Mouse (Mus musculus) CH12F3 (cell line): ENCODE data around the gene Zfp536.

ENCODE experiments used
- in situ Hi-C: fragments of 300-500 bp; cut with MboI; formaldehyde crosslinking; loops from 2 replicates; pipeline ENCODE4 v1.14.3; 2020; ENCODE audit warnings: low sequenced_read_pairs

The Zfp536 gene

DNA sequence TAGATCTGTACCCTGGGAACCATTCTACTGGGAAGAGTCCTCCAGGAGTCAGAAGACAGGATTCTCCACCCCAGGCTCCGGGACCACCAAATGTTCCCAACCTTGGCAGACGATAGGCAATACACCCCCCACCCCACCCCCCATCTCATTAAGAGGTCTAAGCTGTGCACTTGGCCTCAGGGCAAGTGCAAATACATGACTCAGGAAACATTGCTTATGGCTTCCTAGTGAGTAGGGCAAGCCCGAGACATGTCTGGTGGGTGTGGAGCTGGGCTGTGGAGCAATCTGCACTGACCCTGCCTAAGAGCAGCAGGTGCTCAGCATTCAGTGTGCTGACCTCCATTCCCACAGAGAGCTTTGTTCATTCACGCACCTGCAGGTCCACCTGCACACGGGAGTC lies 78.4 kb downstream of the Zfp536 start:
- in situ Hi-C loops = no loop called here

DNA sequence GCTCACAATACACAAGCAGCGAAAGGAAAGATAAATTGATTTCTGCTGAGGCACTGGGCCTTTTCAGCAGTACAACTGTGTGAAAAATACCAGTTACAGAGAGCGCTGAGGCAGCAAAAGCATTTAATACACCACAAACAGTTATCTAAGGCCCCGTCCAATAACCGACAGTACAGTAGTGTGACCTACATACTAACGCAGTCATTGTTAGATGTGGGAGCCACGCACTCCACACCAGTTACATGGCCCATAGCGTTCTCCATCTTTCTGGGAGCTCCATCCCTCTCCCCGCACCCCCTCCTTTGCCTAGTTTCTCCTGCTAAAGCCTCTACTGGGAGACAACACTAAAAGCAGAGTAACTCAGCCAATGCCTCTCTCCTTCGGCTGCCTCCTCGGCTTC lies 82.8 kb downstream of the Zfp536 start:
- in situ Hi-C loops = no loop called here

DNA sequence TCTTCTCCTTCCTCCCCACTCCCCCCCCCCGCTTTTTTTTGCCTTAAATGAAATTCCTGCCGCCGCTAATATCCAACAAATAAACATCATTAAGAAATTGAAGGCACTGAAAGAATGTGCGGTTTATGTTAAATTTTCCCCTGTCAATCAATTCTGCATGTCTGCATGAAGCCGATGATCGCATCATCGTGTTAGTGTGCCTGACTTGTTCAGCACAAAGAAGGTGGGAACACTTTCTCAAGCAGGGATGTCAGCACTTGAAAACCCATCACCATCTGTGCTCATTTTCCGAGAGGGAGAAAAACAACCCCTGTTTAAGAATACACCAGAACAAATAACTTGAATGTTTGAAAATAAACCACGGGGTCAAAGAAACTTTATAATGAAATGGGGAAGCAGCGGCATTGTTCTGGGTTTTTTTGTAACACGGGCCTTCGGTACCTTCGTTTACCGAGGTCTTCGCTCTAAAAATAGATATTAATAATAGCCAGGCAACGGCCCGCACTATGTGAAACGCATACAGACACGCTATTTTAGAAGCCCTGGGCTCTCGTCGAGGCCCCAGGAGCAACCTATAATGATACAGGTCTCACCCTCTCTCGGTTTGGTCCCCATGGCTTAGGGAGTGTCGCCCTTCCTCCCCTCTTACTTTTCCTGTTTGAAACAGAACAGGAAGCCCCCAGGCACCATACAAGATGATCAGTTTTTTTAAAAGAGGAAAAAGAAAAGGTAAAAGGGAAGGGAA lies 83.7 kb downstream of the Zfp536 start:
- in situ Hi-C loops = no loop called here

DNA sequence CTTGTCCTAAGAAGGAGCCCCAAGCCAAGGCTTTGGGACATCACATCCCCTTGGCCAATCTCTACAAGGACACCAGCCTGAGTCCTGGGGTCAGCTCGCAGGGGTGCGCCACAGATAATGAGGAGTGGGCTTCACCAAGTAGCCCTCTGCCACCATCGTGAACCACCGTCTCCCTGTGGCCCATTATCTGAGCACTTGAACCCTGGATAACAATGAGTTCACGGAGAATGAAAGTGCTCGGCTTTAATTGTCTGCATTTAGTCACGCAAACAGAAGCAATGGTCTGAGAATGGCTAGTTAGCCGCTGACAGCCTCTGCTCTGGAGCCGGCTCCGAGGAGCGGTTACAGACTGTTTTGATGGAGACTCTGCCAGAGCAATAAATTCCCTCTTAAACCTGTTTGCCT lies 84.3 kb downstream of the Zfp536 start:
- in situ Hi-C loops = no loop called here

DNA sequence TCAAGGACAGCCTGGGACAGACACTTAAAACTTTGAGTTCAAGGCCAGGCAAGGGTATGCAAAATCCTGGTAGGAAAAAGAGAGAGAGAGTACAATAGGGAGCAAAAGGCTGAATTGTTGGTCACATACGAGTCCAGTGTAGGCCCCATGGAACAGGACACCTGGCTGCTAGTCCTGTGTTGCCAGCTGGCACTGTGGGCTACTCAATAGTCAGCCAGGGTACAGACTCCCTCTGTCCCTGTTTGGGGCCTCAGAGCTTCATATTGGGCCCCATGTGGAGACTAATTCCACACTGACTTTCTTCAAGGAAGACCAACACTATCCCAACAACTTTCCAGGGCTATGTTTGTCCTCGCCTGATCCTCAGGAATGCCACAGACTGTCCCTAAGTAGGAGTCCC lies 87.1 kb downstream of the Zfp536 start:
- in situ Hi-C loops = no loop called here

DNA sequence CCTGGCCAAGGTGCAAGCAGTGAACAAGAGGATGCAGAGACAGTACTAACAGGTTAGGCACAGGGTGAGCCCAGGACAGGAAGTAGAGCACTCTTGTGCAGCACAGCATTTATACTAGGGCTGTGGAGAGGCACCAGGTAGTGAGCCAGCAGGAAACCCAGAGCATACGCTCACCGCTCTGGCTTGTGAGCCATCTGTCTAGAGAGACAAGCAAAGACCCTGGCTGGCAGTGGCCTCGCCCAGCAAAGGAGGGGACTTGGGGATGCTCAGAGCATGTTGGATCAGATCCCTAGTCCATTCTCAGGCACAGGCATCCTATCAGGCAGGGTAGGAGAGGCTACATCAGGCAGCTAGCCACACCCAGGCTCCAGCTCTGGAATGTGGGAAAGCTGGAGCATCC lies 88.2 kb downstream of the Zfp536 start:
- in situ Hi-C loops = no loop called here

DNA sequence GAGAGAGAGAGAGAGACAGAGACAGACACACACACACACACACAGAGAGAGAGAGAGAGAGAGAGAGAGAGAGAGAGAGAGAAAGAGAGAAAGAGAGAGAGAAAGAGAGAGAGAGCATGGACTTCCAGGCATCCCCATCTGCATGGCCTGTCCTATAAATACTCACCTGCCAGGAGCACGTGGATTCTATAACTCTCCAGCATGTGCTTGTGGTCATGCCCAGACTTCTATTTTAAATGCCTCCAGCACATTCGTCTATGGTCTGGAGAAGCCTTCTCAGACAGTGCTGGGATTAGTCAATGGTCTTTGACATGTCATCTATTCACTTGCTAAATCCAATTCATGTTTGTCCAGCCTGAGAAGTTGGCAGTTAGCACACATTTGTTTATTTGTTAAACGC lies 92.1 kb downstream of the Zfp536 start:
- in situ Hi-C loops = no loop called here

DNA sequence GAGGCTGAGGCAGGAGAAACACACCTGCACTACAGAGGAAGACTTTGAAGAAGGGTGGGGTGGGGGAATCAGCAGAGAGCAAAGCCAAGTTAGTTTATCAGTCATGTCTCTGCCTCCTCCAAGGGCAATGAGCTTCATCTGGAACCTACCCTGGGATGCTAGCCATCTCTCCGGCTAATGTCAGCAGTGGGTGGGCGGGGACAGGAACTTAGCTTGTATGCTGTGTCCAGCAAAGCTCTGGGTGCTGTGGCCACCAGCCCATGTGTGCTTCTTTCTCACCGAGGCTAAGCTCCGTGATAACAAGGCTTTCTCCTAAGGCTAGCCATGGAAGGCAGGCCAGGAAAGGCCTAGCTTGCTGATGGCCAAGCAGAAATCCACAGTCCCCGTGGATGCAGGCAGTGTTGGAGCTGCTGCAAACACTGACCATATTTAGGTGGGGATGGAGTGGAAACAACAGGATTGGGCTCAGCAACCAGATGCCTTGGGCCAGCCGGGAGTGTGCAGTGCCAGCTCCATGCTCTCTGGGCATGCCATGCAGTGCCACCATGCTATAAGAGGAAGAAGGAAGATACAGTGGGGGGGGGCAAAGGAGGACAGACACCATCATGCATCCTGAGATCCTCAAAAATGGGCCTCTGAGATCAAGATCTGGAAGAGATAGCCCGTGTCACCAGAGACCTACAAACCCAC lies 109.6 kb downstream of the Zfp536 start:
- in situ Hi-C loops = no loop called here

DNA sequence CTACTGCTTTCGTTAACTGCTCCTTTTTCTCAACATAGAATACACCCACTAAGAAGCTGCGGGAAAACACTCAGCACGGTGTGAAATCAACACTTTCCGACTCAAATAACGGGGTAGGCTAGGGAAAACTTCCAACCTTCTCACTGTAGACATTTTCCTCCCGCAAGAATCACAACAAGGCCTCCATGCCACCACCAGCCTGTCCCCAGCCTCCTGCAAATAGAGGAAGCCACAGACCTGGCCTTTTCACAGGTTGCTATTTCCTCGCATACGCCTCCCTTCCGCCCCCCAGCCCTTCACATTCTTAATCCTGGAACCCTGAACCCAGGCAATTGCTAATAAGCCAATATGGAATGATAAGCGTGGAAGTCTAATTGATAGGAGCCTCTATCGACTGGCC lies 124.8 kb downstream of the Zfp536 start:
- in situ Hi-C loops = no loop called here

DNA sequence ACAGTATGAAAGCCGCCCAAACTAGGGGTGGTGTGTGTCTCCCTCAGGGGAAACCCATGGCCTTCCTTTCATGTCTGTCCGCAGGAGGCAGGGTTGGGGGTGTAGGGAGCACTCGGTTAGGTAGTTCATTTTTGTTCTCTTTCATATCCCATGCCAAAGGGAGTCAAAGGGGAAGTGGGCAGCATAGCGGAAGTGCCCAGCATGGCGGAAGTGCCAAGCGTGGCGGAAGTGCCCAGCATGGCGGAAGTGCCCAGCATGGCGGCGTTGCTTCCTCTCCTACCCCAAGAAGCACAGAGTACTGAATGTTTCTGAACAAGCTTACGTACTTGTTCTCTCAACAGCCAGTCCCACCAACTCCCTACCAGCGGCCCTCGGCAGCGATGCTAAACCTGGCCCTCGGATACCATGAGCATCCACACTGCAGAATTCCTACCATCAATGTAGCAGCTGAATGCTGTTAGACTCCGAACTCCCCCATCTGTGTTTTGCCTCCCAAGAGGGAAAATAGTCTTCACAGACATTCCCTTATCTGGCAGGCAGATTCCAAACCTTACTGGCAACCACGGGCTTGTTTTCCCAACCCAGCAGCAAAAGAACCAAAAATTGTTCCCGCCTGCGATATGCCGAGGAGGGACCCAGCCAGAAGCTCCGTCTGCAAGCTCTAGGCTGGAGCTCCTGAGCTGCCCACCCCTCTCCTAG lies 125.4 kb downstream of the Zfp536 start:
- in situ Hi-C loops = no loop called here

DNA sequence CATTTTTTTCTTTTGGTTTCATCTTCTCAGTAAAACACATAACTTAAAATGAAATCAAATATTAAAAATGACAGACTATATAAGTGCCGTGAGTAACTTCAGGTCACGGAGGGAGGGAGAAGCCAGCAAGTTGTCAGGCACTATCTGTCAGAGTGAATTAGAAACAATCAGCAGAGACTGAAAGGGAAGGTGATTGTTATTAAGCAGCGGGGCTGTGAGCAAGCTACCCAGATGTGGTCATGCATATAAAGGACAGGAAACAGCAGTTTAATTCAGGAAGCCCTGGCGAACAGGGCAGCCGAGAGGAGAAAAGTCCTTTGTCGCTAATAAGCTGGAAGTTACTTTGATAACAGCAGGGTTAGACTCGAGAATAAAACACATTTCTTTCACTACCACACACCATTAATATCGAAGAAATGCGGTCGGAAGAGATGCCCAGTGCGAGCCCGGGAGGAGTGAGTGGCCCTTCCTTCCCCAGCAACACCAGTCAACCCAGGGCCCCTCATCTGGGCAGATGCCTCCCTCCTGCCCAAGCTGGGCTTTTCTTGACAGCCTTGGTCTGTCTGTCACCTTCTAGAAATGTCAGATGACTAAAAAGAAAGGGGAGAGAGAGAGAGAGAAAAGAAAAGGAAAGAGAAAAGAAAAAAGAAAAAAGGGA lies 133.6 kb downstream of the Zfp536 start:
- in situ Hi-C loops = no loop called here

DNA sequence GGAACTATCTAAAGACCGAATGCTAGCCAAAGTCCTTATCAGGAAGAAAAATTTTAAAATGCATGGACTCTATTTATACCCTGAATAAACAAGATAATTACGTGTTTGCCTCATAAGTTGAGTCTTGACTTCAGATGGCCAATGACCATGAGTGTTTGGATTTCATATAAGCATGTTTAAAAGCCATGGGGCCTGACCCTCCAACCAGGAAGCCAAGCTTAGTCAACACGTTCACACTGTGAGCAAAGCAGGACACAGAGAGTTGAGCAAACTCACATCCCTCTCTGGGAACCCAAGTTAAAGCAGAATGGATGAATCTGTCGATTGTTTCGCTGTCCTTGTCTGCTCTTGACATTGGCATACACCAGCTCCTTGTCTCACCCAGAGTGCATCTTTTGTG lies 138.6 kb downstream of the Zfp536 start:
- in situ Hi-C loops = no loop called here

DNA sequence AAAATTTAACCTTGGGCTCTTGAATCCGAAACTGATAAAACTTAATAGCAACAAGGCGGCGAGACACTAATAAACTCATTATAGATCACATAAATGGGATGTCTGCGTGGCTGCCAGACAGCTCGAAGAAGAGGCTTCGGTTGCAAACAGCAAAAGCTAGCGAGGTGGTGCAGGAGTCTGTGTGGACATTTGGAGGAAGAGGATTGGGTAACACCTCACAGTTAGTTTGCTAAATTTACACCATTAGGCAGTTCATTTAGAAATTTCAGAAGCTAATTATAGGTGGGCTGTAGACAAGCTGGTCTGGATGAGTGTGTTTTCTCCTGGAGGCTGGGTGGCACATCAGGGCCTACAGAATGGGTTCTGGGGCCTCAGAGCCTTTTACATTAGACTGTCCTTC lies 143.0 kb downstream of the Zfp536 start:
- in situ Hi-C loops = no loop called here

DNA sequence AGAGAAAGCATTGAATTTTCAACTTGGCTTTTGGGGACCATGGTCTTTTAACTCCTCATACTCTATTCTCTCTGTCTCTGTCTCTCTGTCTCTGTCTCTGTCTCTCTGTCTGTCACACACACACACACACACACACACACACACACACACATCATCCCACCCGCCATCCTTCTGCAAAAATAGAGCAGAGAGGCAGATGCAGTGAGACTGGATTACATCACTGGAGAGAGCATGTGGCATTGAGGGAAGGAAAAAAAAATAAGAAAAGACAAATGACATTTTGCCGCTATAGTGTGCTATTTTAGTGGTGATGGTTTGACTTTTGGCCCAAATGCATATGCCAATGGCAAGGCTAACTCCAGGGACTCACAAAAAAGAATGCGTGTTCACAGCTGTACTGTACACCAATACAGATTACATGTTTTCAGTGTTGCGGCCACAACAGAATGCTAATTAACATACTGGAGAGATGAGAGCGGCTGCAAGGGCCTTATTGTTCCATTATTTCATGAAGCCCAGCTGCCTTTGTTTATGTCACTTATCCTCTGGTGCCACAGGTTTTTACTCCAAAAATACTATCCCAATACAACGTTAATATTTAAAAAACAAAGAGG lies 145.4 kb downstream of the Zfp536 start:
- in situ Hi-C loops = no loop called here

DNA sequence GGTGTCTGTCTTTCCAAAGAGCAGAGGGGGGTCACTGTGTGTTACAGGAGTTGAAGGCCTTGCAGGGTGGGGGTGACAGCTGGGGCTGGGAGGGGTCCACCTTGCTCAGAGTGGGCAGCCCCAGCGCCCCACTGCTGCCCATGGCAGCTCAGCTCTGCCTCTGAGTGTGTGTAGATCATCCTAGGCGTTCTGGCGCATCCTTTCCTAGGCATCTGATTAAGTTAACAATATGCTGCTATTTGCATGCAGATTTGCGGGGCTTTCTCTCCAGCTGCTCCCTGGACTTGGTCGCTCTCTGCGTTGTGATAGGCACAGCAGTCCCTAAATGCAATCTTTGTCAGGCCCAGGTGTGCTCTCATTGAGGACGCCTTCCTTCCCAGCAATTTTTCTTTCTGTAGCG lies 147.7 kb downstream of the Zfp536 start:
- in situ Hi-C loops = no loop called here

DNA sequence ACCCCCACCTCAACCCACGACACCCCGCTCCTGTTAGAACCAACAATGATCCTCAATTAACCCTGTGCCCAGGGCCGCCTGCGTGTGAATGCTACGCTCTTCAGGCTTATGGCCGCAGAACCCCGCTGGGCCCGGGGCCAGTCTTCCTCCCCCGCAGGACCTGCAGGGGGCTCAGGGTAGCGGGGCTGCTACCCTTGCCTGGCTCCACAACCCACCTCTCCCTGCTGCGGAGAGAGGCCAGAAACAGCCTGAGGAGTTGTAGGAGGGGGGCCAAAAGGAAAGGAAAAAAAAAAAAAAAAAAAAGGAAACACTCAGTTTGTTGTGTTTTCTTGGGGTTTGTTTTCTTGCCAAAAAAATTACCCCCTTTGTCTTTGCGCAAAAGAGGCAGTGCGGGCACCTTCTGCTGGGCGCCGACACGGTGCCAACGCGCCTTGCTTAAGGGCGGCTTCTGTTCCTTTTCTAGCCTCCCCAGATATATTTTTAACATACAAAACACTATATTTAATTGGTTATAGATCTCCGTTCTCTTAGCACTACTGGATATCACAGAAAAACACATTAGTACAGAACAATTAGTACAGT lies 148.6 kb downstream of the Zfp536 start:
- in situ Hi-C loops = no loop called here

DNA sequence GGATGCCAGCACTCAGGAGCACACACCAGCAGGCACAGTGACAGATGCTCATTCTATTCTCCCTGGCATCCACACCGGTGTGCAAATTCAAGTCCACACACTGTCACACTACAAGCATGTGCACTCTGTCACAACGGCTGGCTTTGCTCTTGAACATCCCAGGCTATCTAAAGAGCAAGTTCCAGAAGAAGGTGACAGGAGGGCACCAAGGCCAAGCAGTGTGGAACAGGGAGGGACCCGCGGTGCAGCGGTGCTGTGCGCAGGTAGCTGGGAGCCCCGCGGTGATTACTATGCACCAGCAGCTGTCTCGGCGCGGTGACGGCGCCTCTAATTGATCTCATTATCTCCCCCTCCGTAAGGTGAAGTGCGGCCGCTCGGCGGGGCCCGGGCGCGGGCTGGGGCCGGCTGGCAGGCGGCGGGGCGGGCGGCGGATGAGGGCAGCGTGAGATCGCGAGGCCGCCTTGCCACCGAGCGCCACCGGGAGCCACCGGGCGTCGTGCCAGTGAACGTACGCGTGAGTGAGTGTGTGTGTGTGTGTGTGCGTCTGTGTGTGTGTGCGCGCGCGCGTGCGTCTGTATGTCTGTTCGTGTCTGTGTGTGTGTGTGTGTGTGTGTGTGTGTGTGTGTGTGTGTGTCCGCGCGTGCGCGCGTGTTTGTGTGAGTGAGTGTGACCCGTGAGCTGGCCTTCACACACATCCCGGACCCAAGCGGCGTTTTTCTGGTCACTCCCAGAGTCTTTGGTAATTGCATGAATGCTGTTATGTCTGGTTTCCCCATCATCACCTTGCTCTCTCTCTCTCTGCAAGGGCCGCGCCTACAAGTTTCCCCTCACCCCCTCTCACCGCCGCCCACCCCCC lies 149.3 kb downstream of the Zfp536 start:
- in situ Hi-C loops = no loop called here

DNA sequence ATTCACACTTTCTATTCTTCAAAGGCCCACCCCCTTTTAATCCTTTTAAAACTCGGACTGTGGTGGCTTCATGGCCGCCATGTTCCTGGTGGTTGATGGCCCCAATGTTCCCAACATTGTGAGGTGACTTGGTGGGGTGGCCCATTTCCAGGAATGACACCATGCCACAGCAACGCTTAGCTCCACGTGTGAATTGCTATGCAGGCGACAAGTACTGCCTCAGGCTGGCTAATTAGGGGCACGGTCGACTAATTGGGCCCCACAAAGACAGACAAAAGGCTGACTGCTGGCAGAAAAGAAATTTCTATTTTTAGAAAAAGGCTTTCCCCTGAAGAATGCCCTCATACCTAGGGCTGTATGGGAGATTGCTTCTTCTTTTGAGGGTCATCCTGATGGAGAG lies 154.2 kb downstream of the Zfp536 start:
- in situ Hi-C loops = no loop called here

DNA sequence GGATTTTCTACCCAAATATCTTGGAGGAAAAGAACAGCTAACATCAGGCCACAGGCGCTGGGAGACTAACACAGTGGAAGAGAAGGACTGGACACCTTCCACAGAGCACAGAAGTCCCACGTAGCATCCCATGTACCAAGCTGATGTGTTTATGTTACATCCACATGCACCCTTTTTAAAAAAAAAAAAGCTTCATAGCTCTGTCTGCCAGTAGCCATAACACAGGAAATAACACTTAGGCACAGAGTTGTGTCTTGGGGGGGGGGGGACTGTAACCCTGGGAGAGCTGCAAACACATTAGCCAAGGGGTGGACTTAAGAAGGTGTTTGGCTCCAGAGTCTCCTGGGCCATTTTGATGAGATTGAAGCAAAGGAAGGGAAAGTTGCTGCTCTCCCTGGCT lies 155.6 kb downstream of the Zfp536 start:
- in situ Hi-C loops = no loop called here

DNA sequence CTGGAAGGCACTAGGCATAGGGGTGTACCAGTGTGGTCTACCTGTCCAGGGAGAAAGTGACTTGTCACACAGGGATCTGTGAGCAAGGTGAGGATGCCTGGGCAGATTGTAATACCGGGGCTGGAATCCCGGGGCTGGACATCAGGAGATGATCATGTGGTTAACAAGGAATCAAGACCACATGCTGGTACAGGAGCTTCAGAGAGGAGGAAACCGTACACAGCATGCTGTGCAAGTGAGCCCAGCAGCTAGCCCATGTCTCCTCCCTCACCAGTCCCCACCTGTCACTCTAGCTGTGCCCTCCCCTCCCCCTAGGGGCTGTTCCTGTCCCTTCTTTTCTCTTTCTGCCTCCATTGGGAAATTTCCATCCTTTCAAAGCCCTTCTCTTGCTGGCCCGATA lies 157.5 kb downstream of the Zfp536 start:
- in situ Hi-C loops = no loop called here
